Mouse (Mus musculus) forebrain, embryonic 14.5 days (tissue): ENCODE data around the gene Vamp5. TPM values are rescaled to one million over a fixed set of nuclear protein-coding genes. Genes with fewer than 3 reads are reported as not detected.

Experiments
- ATAC-seq: fragments of 200-750 bp; cut with Nextera tagmentation; 2 replicates; pipeline ENCODE4 v1.8.0; 2017; ENCODE audit warnings: mild to moderate bottlenecking, moderate library complexity
- DNase-seq: peaks from one replicate; pipeline ENCODE4 v3.0.0-alpha.2; 2015; ENCODE audit warnings: low spot score
- H3K27ac ChIP-seq: fragments of 300-500 bp; sonication (generic); 2 replicates; pipeline ENCODE4 v1.5.1; 2014; ENCODE audit warnings: low read depth, mild to moderate bottlenecking, control low read depth, low read length, moderate library complexity
- H3K27me3 ChIP-seq: fragments of 300-500 bp; sonication (generic); replicated peaks from 2 replicates; pipeline ENCODE4 v1.6.1; 2014; ENCODE audit warnings: low read length, control low read depth, mixed read lengths; ENCODE audit not compliant: control insufficient read depth, insufficient read depth
- H3K36me3 ChIP-seq: fragments of 300-500 bp; sonication (generic); 2 replicates; pipeline ENCODE4 v1.6.1; 2014; ENCODE audit warnings: low read length, control low read depth; ENCODE audit not compliant: control insufficient read depth, insufficient read depth
- H3K4me1 ChIP-seq: fragments of 300-500 bp; sonication (generic); 2 replicates; pipeline ENCODE4 v1.6.1; 2014; ENCODE audit warnings: antibody characterized with exemption, low read length, control low read depth; ENCODE audit not compliant: control insufficient read depth, insufficient read depth
- H3K4me2 ChIP-seq: fragments of 300-500 bp; sonication (generic); 2 replicates; pipeline ENCODE4 v1.6.1; 2014; ENCODE audit warnings: mild to moderate bottlenecking, control low read depth, low read length
- H3K4me3 ChIP-seq: fragments of 300-500 bp; sonication (generic); 2 replicates; pipeline ENCODE4 v1.5.1; 2014; ENCODE audit warnings: low read depth, low read length, control low read depth
- H3K9ac ChIP-seq: fragments of 300-500 bp; sonication (generic); 2 replicates; pipeline ENCODE4 v1.6.1; 2014; ENCODE audit warnings: mild to moderate bottlenecking, low read length, control low read depth, moderate library complexity
- H3K9me3 ChIP-seq: fragments of 300-500 bp; sonication (generic); replicated peaks from 2 replicates; pipeline ENCODE4 v1.6.1; 2016; ENCODE audit warnings: low read length, control low read depth, mixed read lengths; ENCODE audit not compliant: control insufficient read depth
- WGBS: fragments of 180-500 bp; shearing (Covaris S2); extraction: QIAGEN DNeasy Blood & Tissue Kit; methylation state at CpG from one replicate; pipeline ENCODE4 v1.1.7; 2014; 5-methylcytosine and 5-hydroxymethylcytosine counted together
- polyA plus RNA-seq: library from polyadenylated mRNA; unstranded; fragments of >200 nt; fragmentation: Nextera tagmentation; extraction: Ambion mirVana; gene quantifications from 2 replicates; pipeline ENCODE4 v1.2.1, GENCODE M21; 2014

Vamp5 gene
- polyA plus RNA-seq, 1 experiment from 2014 or later = 13.8 TPM

DNA sequence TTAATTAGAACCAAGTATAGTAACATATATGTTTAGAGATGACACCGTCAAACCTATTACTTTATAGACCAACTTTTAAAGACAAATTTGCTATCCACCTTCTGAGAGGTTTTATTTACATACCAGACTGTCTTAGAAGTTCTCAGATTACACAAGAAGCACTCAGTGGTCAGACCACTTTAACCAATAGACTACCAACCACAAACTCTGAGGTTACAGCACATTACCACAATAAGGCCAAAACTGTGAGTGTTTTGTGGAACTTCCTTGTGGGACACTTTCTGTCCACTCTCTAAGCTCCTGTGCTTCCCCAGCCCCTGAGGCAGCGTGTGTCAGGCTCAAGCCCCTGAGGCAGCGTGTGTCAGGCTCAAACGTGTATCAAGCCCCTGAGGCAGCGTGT is 51.2 kb downstream of the Vamp5 start:
- no peak overlapping the region for H3K9ac ChIP-seq
- DNase-seq = no peak
- 97% methylated on average over 5 of the region's 5 CpGs for WGBS

DNA sequence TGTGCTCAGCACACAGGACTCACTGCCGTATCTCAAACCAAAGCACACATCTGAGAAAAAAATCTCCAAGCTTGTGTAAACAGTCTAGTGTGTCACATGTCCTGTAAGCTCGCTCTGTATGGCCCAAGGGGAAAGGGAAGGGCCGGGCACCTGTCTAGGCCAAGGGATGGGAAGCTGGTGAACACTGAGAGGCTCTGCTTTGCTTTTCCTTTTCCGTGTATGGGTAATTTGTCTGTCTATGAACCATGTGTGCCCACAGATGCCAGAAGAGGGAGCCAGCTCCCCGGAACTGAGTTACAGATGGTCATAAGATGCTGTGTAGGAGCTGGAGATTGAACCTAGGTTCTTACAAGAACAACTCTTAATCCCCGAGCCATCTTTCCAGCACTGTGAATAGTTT is 54.0 kb downstream of the Vamp5 start:
- 77% methylated on average over 6 of the region's 6 CpGs for WGBS
- Histone ChIP-seq H3K4me3 (no peak overlapping the region), H3K27me3 (no peaks in the 10 kb centered on the region), H3K27ac (no peak overlapping the region), H3K36me3 (peaks cover 91% of the 10 kb centered on the region), H3K4me1 (no peaks in the 10 kb centered on the region), H3K9me3 (no peaks in the 10 kb centered on the region), H3K4me2 (no peak overlapping the region), H3K9ac (no peak overlapping the region)
- DNase-seq (peak; percentile 36), ATAC-seq (no peak)

More for the DNA sequence above, 51.2 kb downstream of the Vamp5 start:
- no peak for ATAC-seq
- Histone ChIP-seq H3K4me1 (no peaks in the 10 kb centered on the region), H3K4me2 (no peak overlapping the region), H3K27ac (no peak overlapping the region), H3K27me3 (no peaks in the 10 kb centered on the region), H3K36me3 (peaks cover 90% of the 10 kb centered on the region), H3K9me3 (no peaks in the 10 kb centered on the region), H3K4me3 (no peak overlapping the region)

DNA sequence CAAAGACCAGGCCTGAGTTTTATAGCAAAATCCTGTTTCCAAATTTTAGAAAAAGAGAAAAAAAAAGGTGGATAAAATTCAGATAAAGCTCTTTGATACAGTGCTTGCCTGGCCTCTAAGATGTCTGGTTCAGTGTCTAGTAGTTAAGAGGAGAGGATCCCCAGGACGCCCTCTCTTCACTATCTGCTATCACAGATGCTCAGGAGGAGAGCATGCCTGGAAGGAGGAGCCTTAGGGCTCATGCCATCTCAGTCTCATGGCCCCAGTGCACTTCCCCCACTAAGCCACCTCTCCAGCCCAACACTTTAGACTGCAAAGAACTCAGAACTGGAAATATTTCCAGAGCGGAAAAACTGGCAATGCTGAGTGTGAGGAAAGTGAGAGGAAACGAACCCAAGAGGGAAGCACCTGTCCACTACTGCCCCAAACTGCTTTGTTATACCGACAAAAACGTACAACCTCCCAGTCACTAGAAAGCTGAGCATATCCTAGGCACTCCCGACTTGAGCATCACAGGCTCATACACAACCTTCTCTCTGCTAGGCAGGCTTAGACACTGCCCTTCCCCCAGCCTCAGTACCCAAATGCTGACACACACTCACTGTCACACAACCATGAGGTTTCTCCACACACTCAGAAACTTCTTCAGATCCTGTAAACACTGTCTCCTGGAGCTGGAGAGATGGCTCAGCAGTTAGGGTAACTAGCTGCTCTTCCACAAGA is 56.3 kb downstream of the Vamp5 start:
- Histone ChIP-seq H3K36me3 (peaks cover 97% of the 10 kb centered on the region), H3K9ac (no peak overlapping the region), H3K9me3 (no peaks in the 10 kb centered on the region), H3K4me1 (no peaks in the 10 kb centered on the region), H3K27ac (no peak overlapping the region), H3K4me3 (no peak overlapping the region), H3K27me3 (no peaks in the 10 kb centered on the region), H3K4me2 (no peak overlapping the region)
- WGBS = 93% methylated on average over 6 of the region's 6 CpGs
- no peak for ATAC-seq
- no peak for DNase-seq

DNA sequence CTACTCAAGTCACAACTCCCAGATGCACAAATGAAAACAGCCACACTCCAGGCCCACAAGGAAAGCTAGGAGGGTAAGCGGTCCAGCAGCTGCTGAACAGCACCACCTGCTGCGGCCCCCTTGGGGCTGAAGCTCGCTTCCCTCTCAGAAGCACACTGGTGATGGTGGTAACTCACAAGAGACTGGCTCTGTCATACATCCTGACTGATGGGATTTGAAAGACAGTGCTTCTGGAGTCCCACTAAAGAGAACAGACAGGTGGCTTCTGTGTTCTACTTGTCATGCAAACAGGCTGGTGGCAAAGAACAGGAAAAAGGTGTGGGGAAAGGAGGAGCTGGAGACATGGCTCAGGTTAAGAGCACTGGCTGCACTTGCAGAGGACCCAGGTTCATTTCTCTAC is 57.3 kb downstream of the Vamp5 start:
- Histone ChIP-seq H3K36me3 (peaks cover 97% of the 10 kb centered on the region), H3K9ac (no peak overlapping the region), H3K27me3 (no peaks in the 10 kb centered on the region), H3K4me2 (no peak overlapping the region), H3K4me1 (no peaks in the 10 kb centered on the region), H3K4me3 (no peak overlapping the region), H3K27ac (no peak overlapping the region), H3K9me3 (no peaks in the 10 kb centered on the region)
- DNase-seq (no peak), ATAC-seq (no peak)
- 89% methylated on average over 3 of the region's 3 CpGs for WGBS

DNA sequence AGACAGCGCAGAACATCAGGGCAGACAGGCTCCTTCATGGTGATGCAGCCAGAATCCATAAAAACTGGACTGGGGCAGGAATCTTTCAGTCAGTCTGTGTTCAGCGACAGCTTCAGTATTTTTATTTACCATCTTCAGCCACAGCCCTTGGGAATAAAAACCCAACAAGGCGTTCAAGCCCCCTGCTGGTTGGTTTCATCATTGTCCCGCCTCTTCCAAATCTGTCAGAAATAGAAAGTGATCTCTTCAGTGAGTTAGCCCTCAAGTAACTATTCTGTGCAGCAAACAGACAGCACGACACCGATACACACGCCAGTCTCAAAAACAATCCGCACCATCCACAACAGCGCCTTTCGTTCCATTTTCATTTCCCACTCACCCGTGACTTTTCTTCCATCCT is 61.2 kb downstream of the Vamp5 start:
- Histone ChIP-seq H3K27me3 (no peaks in the 10 kb centered on the region), H3K36me3 (peaks cover 89% of the 10 kb centered on the region), H3K4me3 (no peak overlapping the region), H3K9me3 (no peaks in the 10 kb centered on the region), H3K27ac (no peak overlapping the region), H3K4me1 (no peaks in the 10 kb centered on the region), H3K9ac (no peak overlapping the region), H3K4me2 (no peak overlapping the region)
- DNase-seq = peak; percentile 49
- ATAC-seq = no peak
- WGBS = 81% methylated on average over 11 of the region's 11 CpGs

Other genes starting within 250 kb of the Vamp5 start
- gene Atoh8, start 144.9 kb downstream of the Vamp5 start, polyA plus RNA-seq = 2.2 and 2.5 TPM in 2 replicates
- not detected in 2 replicates for gene Sftpb, start 75.9 kb downstream of the Vamp5 start, polyA plus RNA-seq
- gene Usp39, start 35.3 kb downstream of the Vamp5 start, polyA plus RNA-seq = 72.7 and 76.3 TPM in 2 replicates
- gene 0610030E20Rik, start 33.2 kb downstream of the Vamp5 start, polyA plus RNA-seq = 12.0 and 17.9 TPM in 2 replicates
- gene Tmem150a, start 25.0 kb downstream of the Vamp5 start, polyA plus RNA-seq = 19.3 and 21.3 TPM in 2 replicates
- gene Rnf181, start 13.5 kb downstream of the Vamp5 start, polyA plus RNA-seq = 123 and 129 TPM in 2 replicates
- 20.4 and 22.6 TPM in 2 replicates for gene Vamp8, start 10.2 kb upstream of the Vamp5 start, polyA plus RNA-seq
- 4.3 and 4.6 TPM in 2 replicates for gene Ggcx, start 33.8 kb upstream of the Vamp5 start, polyA plus RNA-seq
- gene Mat2a, start 59.1 kb upstream of the Vamp5 start, polyA plus RNA-seq = 348 and 370 TPM in 2 replicates
- 0.60 TPM in 1 of 2 replicates, not detected in the other for gene Sh2d6, start 141.2 kb upstream of the Vamp5 start, polyA plus RNA-seq
- gene Capg, start 163.9 kb upstream of the Vamp5 start, polyA plus RNA-seq = 6.0 and 6.3 TPM in 2 replicates
- gene Elmod3, start 217.9 kb upstream of the Vamp5 start, polyA plus RNA-seq = 19.2 and 20.1 TPM in 2 replicates
- gene Retsat, start 218.0 kb upstream of the Vamp5 start, polyA plus RNA-seq = 6.6 and 8.4 TPM in 2 replicates
- gene Tgoln1, start 236.5 kb upstream of the Vamp5 start, polyA plus RNA-seq = 34.0 and 37.8 TPM in 2 replicates